Mouse (Mus musculus) intestine, postnatal 0 days (tissue): ENCODE data around the gene Tdg. TPM values are rescaled to one million over a fixed set of nuclear protein-coding genes. Genes with fewer than 3 reads are reported as not detected.

Experiments
- ATAC-seq: fragments of 200-750 bp; cut with Nextera tagmentation; 2 replicates; pipeline ENCODE4 v1.8.0; 2017; ENCODE audit warnings: mild to moderate bottlenecking, moderate TSS enrichment, moderate library complexity
- H3K27ac ChIP-seq: fragments of 300-500 bp; sonication (generic); 2 replicates; pipeline ENCODE4 v1.5.1; 2014; ENCODE audit warnings: mild to moderate bottlenecking, low read depth, low read length, moderate library complexity
- H3K27me3 ChIP-seq: fragments of 300-500 bp; sonication (generic); replicated peaks from 2 replicates; pipeline ENCODE4 v1.6.1; 2014; ENCODE audit warnings: low read length, mixed read lengths; ENCODE audit not compliant: control insufficient read depth, insufficient read depth
- H3K36me3 ChIP-seq: fragments of 300-500 bp; sonication (generic); 2 replicates; pipeline ENCODE4 v1.6.1; 2014; ENCODE audit warnings: mild to moderate bottlenecking, moderate library complexity; ENCODE audit not compliant: control insufficient read depth, insufficient read depth
- H3K4me1 ChIP-seq: fragments of 300-500 bp; sonication (generic); replicated peaks from 2 replicates; pipeline ENCODE4 v1.6.1; 2014; ENCODE audit warnings: antibody characterized with exemption, low read length, mixed read lengths; ENCODE audit not compliant: control insufficient read depth, insufficient read depth
- H3K4me2 ChIP-seq: fragments of 300-500 bp; sonication (generic); replicated peaks from 2 replicates; pipeline ENCODE4 v1.6.1; 2014; ENCODE audit warnings: low read depth, mild to moderate bottlenecking, moderate library complexity
- H3K4me3 ChIP-seq: fragments of 300-500 bp; sonication (generic); 2 replicates; pipeline ENCODE4 v1.5.1; 2014; ENCODE audit warnings: low read depth, low read length
- H3K9ac ChIP-seq: fragments of 300-500 bp; sonication (generic); 2 replicates; pipeline ENCODE4 v1.6.1; 2014; ENCODE audit warnings: mild to moderate bottlenecking, low read depth, low read length
- H3K9me3 ChIP-seq: fragments of 300-500 bp; sonication (generic); 2 replicates; pipeline ENCODE4 v1.6.1; 2016; ENCODE audit warnings: mixed run types; ENCODE audit not compliant: control insufficient read depth
- CTCF ChIP-seq: sonication (generic); IDR thresholded peaks from 2 replicates; pipeline ENCODE4 v1.5.1; 2016; ENCODE audit warnings: low read depth, mild to moderate bottlenecking, control low read depth, antibody characterized with exemption, moderate library complexity
- WGBS: fragments of 180-500 bp; shearing (Covaris S2); extraction: QIAGEN DNeasy Blood & Tissue Kit; methylation state at CpG from one replicate; pipeline ENCODE4 v1.1.7; 2014; 5-methylcytosine and 5-hydroxymethylcytosine counted together
- polyA plus RNA-seq: library from polyadenylated mRNA; unstranded; fragments of >200 nt; fragmentation: Nextera tagmentation; extraction: Ambion mirVana; gene quantifications from 2 replicates; pipeline ENCODE4 v1.2.1, GENCODE M21; 2015

Gene Tdg
- polyA plus RNA-seq, 1 experiment from 2014 or later = 48.6 TPM

- WGBS = 70% methylated on average over 6 of the region's 6 CpGs
- no peak overlapping the region for H3K27ac ChIP-seq
- no peaks in the 10 kb centered on the region for H3K36me3 ChIP-seq
- no peak for TF ChIP-seq CTCF
- H3K9me3 ChIP-seq = no peaks in the 10 kb centered on the region
- no peak overlapping the region for H3K9ac ChIP-seq
- no peak overlapping the region for H3K4me2 ChIP-seq
- H3K4me3 ChIP-seq = no peak overlapping the region
- ATAC-seq = no peak
- 0 out of 2 replicates have a peak, but pooled peaks cover 4% of the 10 kb centered on the region for H3K27me3 ChIP-seq
- no peaks in the 10 kb centered on the region for H3K4me1 ChIP-seq
These were observed 40.6 kb downstream of the Tdg start for GRCm38 (mm10) chr10:82670205-82670604.

- Histone ChIP-seq H3K4me3 (no peak overlapping the region), H3K27me3 (no peaks in the 10 kb centered on the region), H3K36me3 (no peaks in the 10 kb centered on the region), H3K4me1 (no peaks in the 10 kb centered on the region), H3K9me3 (no peaks in the 10 kb centered on the region), H3K4me2 (no peak overlapping the region), H3K9ac (no peak overlapping the region), H3K27ac (no peak overlapping the region)
- no peak for TF ChIP-seq CTCF
- 82% methylated on average over 6 of the region's 6 CpGs for WGBS
- ATAC-seq = no peak
These were observed 47.3 kb downstream of the Tdg start for GRCm38 (mm10) chr10:82676949-82677348.

- H3K27ac ChIP-seq = no peak overlapping the region
- no peak overlapping the region for H3K9ac ChIP-seq
- no peaks in the 10 kb centered on the region for H3K36me3 ChIP-seq
- H3K4me2 ChIP-seq = no peak overlapping the region
- no peak for ATAC-seq
- 90% methylated on average over 5 of the region's 5 CpGs for WGBS
- no peaks in the 10 kb centered on the region for H3K4me1 ChIP-seq
- H3K9me3 ChIP-seq = no peaks in the 10 kb centered on the region
- no peak overlapping the region for H3K4me3 ChIP-seq
- H3K27me3 ChIP-seq = no peaks in the 10 kb centered on the region
- no peak for TF ChIP-seq CTCF
These were observed 51.1 kb downstream of the Tdg start for GRCm38 (mm10) chr10:82680769-82681168.

GRCm38 (mm10) chr10:82681639-82682038 is 52.0 kb downstream of the Tdg start:
- TF ChIP-seq CTCF = no peak
- no peak overlapping the region for H3K4me2 ChIP-seq
- no peak for ATAC-seq
- no peak overlapping the region for H3K4me3 ChIP-seq
- no peaks in the 10 kb centered on the region for H3K9me3 ChIP-seq
- no peak overlapping the region for H3K27ac ChIP-seq
- no peak overlapping the region for H3K9ac ChIP-seq
- no peaks in the 10 kb centered on the region for H3K27me3 ChIP-seq
- H3K4me1 ChIP-seq = no peaks in the 10 kb centered on the region
- 79% methylated on average over 7 of the region's 7 CpGs for WGBS
- no peaks in the 10 kb centered on the region for H3K36me3 ChIP-seq

- Histone ChIP-seq H3K36me3 (no peaks in the 10 kb centered on the region), H3K4me1 (no peaks in the 10 kb centered on the region), H3K9ac (no peak overlapping the region), H3K4me2 (no peak overlapping the region), H3K4me3 (no peak overlapping the region), H3K27ac (no peak overlapping the region), H3K27me3 (no peaks in the 10 kb centered on the region), H3K9me3 (no peaks in the 10 kb centered on the region)
- no peak for TF ChIP-seq CTCF
- no peak for ATAC-seq
- WGBS = 51% methylated on average over 2 of the region's 2 CpGs
These were observed 55.8 kb downstream of the Tdg start for GRCm38 (mm10) chr10:82685440-82685839.

GRCm38 (mm10) chr10:82689681-82690211 is 60.1 kb downstream of the Tdg start:
- 54% methylated on average over 7 of the region's 7 CpGs for WGBS

GRCm38 (mm10) chr10:82690494-82690893 is 60.9 kb downstream of the Tdg start, which contains the start of gene Glt8d2:
TSS of gene Glt8d2 (minus strand) at chr10:82690650.
- ATAC-seq = no peak
- Histone ChIP-seq H3K4me1 (no peaks in the 10 kb centered on the region), H3K36me3 (no peaks in the 10 kb centered on the region), H3K27me3 (no peaks in the 10 kb centered on the region), H3K4me3 (peak within 1 kb of the TSS; percentile 24), H3K9ac (no peak within 1 kb of the TSS), H3K4me2 (peak within 1 kb of the TSS; percentile 53), H3K9me3 (no peaks in the 10 kb centered on the region), H3K27ac (no peak within 1 kb of the TSS; the same call in 1 of the 2 replicates)
- TF ChIP-seq CTCF = no peak
- WGBS = 2% methylated on average over 14 of the region's 14 CpGs

More at GRCm38 (mm10) chr10:82689681-82690211, 60.1 kb downstream of the Tdg start:
- no peak overlapping the region for H3K27ac ChIP-seq
- H3K9me3 ChIP-seq = no peaks in the 10 kb centered on the region
- H3K9ac ChIP-seq = no peak overlapping the region
- no peak for ATAC-seq
- no peaks in the 10 kb centered on the region for H3K36me3 ChIP-seq
- H3K4me2 ChIP-seq = peak overlapping the region; percentile 53
- no peaks in the 10 kb centered on the region for H3K27me3 ChIP-seq
- H3K4me1 ChIP-seq = no peaks in the 10 kb centered on the region
- TF ChIP-seq CTCF = no peak
- peak overlapping the region; percentile 24 for H3K4me3 ChIP-seq
